Mouse (Mus musculus) common myeloid progenitor, adult 5-6 weeks (primary cell): ENCODE measurements around the gene Ptprd. TPM values are rescaled to one million over a fixed set of nuclear protein-coding genes. Genes with fewer than 3 reads are reported as not detected.
"Not testable (repeated sequence)": the region's sequence is repeated elsewhere in the genome, so short reads cannot be mapped to it uniquely, and the experiment has no call there.

ENCODE experiments used
- ATAC-seq: replicated peaks from 2 replicates; pipeline ENCODE4 v1.8.0; 2016; ENCODE audit warnings: low read depth, mild to moderate bottlenecking, moderate TSS enrichment, inconsistent platforms; ENCODE audit not compliant: poor library complexity, severe bottlenecking
- total RNA-seq: library from RNA; stranded (forward); fragments of 200-1000, 187-1606 nt; gene quantifications from 2 replicates; pipeline ENCODE4 v1.2.3, GENCODE M21; 2017

Ptprd gene
- total RNA-seq, 1 experiment from 2014 or later = not detected

DNA sequence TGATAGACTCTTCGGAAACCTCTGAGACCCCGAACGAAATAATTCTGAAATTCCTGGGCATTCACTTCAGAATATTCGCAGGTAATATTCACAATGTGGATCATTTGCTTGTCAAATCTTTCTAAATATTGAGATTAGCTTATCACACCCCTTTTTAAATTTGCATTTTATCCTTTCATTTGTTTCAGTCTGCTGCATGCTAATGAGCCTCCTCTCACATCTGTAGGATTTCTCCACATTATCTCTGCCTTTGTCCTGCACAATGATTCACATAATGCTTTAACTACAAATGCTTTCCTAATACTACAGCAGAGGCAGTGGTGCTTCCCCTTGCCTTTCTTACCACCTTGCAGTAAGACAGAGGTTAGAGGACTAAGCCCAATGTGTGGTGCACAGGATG is 229.7 kb downstream of the Ptprd start:
- ATAC-seq = no peak

DNA sequence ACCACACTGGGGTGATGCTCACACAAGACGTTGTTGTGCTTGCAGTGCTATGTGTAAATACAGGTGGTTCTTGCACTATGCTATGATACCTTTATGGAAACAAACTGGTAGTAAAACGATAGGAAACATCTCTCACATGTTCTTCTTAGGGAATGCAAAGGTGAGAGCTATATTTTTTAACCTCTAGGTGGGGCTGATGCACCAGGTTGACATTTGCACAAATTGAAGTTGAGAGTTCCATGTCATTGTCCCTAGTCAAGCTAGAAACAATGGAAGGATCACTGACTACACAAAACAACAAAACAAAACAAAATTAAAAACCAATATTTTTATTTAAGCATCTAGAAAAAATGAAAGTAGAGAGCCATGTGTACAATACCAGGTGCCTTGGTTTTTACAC is 250.1 kb downstream of the Ptprd start:
- ATAC-seq = no peak

DNA sequence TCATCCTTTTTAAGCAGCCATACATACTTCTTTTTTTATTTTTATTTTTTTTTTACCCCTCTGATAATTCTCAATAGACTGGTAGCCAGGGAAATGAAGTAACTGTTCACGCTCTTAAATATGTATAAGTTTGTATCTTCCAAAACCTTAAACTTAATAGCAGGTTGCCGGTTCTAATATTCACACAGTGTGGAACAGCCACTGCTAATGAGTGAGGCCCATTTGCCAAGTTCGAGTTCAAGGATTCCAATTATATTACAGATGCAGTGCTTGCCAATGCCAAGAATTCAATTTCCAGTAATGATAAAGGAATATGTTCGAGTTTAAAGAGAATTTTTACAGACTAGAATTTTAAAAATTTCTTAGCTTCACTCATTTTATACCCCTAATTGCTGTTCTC is 322.3 kb downstream of the Ptprd start:
- ATAC-seq = no peak

DNA sequence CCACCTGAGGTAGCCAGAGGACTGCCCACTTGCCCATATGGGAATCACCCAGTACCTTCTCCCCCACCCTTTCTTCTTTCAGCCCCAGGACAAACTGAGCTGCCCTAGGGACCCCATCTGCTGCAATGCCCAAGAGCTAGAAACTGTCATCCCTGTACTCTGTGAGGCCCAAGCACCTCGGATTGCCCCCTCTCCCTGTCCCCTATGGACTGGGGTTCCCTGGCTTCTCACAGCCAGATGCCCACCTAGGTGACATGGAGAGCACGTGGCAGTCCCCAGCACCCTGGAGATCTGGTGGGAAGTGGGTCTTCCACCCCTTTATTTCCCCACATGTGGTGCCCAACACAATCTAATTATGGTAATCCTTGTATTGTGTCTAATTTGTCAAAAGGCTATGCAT is 331.5 kb downstream of the Ptprd start:
- no peak for ATAC-seq

DNA sequence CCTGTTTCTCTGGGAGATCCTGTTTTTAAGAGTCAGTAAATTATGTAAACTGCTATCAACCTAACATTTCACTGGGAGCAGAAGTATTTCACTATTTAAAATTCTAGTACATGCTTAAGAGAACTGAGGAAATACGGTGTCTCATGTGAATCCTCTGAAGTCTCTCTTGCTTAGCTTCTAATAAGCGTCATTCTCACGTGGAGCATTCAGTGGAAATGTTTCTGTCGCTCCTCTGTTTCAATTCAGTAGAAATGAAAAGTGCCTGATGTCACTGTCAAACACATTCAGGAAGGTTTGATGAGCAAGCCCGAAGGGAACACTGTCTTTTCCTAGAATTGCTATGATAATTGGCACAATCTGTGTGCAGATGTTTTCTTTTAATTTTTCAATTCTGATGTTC is 350.5 kb downstream of the Ptprd start:
- ATAC-seq = no peak

DNA sequence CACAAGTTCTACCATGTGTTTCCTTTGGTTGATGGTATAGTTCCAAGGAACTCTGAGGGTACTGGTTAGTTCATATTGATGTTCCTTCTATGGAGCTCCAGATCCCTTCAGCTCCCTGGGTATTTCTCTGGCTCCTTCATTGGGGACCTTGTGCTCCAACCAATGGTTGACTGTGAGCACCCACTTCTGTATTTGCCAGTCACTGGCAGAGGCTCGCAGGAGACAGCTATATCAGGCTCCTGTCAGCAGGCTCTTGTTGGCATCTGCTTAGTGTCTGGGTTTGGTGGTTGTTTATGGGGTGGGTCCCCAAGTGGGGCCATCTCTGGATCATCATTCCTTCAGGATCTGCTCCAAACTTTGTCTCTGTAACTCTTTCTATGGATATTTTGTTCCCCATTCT is 414.4 kb downstream of the Ptprd start:
- ATAC-seq = not testable (repeated sequence)

DNA sequence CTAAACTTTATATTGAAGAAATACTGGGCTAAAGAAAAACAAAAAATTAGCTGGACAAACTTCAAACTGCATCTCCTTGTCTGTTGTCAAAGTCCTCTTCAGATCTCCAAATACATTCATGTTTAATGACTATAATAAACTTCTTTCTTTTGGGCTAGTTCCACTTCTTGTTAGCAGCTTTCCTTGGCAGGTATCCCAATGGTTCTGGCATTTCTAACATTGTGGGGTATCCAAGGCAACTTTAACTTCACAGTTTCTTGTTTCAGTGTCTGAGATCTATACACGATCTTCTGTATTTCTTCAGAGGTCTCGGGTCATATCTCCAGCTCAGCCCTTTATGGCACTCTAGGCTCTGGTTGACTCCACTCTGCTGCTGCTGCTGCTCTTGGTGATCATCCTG is 434.5 kb downstream of the Ptprd start:
- ATAC-seq = no peak

DNA sequence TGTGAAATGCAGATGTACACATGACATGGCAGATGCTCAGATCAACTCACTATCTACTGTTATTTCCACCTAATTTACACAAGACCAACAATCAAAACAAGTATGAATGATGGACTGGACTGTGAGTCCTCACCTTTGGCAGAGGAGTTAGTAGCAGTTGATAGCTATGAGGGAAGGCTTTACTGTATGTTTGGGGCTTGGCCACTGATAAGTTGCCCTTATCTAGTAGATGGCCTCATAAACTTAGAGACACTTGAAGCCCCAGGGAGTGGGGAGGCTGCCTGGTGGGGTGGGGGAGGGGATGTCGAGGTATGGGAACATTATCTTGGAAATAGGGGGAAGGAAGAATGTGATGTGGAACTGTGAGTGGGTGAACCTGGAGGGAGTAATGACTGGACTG is 448.0 kb downstream of the Ptprd start:
- no peak for ATAC-seq

DNA sequence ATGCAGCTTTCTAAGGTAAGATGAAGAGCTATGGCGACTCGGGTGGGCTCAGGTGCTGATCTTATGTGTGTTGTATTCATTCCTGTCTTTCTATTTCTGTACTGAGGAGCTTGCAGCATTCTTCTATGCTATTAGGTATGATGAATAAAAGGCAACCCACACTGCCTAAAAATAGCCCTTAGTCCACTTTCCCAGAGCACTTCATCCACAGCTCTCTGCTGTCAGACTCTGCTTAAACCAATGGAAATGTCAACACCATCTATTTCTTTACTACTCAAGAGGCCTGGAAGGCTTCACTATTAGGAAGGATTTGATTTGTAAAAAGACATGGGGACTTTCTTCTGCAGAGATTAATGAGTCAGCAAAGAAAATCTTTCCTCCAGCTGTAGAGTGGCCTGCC is 468.4 kb downstream of the Ptprd start:
- no peak for ATAC-seq

DNA sequence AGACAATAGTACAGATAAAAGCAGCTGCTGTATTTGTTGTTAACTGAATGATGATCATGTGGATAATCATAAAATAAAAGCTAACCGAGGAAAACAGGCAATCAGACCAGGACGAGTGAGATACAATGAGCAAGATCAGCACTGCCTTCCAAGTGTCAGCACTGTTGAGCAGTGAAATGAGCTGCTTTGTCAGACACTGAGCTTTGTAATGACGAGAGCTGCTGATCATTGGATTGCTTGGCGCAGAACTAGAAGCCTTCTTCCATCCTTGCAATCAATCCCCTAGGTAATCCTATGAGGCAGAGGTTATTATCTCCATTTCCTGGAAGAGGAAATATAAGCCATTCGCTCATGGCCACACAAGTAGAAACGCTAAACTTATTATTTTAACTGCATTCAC is 489.9 kb downstream of the Ptprd start:
- ATAC-seq = no peak

DNA sequence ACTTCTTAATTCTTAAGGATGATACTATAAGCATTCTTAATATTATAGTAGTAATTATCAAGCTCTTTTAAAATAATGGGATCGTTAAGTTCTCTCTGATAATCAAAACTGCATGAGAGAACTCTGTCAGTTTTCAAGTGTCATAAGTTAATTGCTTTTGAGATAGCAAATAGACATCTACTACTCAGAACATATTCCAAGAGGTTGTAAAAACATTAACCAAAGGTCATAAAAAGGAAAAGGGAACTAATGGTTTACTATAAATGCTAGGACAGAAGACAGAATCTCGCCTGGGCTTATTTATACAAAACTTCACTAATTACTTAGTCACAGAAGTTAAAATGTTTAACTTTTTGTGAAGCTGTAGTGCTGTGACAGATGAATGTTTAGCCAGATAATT is 494.0 kb downstream of the Ptprd start:
- ATAC-seq = no peak

DNA sequence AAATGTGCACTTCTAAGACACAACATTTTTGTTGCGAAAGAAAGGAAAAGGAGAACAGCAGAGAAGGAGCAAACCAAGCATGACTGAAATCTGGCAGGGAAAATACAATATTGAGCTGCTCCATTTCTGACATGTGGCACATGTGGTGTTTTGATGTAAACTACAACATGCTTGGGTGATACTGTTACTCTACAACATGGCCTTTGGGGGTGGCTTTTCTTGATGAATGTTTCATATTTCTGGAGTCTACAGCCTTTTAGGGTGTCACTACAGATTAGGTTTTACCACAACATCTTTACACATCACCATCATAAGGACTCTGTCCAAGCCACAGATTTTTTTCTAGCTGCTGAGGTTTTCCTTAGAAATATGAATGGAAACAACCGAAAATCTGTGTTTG is 501.5 kb downstream of the Ptprd start:
- ATAC-seq = no peak

DNA sequence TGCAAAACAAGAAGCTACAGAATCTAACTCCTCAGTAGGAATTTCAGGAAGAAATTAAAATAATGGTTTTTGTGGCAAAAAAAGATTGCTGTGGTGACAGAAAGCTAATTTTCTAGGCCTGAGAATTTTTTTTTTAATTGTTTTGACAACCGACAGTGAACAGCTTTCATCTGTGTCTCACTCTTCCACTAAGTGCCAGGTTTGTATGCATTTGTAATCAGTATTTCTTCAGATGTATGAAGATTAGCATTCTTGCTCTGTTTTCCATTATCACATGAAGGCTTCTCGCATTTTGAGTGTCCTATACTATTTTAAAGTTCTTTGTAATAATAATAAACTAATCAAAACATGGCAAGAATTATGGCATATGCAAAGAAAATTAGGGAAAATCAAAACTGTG is 513.5 kb downstream of the Ptprd start:
- ATAC-seq = no peak

DNA sequence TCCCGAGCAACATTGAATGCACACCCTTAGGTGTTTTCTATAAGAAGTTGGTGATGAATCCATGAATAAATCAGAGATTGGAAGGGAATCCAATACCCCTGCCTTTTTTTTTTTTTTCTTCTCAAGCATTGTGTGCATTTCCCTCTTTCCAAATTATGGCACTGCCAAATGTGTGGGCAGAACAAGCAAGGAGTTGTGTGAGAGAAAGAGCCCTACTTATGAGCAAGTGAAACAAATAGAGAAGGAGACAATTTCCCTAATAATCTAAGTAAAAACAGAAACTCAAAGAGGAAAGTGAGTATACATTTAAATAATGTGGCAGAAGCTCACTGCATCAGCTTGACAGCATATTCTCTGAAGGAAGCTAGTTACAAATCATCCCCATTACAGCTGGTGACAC is 536.0 kb downstream of the Ptprd start:
- no peak for ATAC-seq

DNA sequence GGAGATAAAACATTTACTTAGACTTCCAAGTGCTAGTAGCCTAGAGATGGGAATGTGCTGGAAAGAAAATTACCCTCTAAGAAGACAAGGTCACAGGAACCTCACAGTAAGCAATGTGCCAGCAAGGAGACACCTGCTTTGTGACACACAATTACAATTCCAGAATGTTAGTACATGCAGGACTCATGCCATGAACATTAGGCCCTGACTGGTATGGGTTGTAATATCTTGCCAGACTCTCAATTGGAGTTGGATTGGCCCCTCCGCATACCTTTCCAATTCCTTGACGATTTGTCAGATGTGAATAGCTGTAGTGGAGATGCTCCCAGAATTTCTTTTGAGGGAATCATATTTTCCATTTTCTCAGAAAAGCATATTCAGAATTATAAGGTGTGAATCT is 547.0 kb downstream of the Ptprd start:
- no peak for ATAC-seq

DNA sequence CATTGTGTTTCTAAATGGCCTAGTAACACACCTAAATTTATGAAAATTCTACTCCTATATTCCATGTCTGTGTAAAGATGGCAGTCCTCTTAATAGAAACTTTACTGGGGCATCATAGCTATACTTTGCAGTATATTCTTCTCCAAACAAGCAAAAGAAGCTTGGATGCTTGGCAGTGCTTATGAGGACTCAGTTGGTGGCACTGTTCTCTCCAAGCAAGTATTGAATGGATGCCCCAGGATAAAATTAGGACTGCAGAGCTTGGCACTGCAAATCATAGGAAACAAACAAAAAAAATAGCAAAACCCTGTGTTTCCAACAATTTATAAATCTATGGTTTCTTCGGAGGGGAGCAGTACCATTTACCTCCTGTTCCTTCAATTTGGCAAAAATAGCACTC is 549.5 kb downstream of the Ptprd start:
- no peak for ATAC-seq

DNA sequence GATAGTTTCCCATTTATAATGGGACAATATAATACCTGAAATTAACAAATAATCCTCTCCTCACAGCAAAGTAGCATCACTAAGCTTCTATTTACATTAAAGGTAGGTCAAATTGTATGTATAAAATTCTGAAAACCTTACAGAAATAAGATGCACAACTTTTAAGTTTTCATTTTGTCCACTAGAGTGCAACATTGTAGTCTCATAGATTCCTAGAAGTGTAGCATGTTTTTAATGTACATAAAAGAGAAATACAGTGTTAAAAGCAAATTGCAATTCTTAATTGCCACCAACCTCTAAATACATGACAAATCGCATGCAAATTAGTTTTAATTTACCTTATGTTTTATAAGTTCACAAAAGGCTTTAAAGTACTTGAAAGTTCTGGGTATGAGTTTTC is 556.1 kb downstream of the Ptprd start:
- no peak for ATAC-seq

DNA sequence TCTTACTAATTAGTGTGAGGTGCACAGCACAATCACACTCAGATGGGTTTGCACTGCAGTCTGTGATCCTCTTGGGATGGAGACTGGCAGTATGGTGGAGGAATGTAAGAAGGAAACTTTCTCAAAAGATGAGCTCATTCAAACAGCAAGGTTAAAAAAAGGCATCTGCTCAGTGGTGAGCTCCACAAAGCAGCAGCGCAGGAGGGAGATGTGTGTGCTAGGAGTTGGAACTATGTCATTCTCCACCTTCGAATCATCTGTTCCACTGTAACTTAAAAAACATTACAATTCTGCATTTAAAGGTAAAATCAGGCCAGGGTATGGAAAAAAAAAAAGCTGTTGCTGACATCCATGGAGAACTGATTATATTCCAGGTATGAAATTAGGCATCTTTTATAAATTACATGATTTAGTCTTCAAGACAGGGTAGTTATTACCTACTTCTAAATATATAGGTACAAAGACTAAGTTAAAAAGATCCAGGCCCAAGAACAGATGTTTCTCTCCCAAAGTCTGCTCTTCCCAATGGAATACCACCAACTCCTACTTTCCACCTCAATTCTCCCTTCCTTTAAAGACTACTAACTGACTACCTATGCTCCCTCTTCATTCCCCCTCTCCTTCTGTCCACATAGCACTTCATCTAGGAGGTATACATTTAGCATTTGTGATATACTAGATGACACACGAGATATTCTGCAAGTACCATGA is 562.0 kb downstream of the Ptprd start:
- no peak for ATAC-seq

DNA sequence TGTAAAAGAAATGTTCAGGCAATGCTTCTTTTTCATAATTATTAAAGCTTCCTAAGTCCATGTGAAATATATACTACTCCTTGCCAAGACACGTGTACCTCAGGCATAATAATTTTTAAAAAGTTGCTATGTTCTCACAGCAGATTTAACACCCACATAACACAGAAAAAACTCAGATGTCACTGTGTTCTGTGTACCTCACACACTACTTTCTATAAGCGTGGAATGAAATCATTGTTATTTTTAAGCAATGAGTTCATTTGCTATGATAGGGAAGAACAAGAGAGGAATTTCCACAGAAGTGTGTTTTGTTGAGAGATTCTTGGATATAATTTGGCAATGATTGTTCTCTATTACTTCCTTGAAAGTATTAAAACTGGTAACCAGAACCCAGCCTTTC is 562.9 kb downstream of the Ptprd start:
- no peak for ATAC-seq

DNA sequence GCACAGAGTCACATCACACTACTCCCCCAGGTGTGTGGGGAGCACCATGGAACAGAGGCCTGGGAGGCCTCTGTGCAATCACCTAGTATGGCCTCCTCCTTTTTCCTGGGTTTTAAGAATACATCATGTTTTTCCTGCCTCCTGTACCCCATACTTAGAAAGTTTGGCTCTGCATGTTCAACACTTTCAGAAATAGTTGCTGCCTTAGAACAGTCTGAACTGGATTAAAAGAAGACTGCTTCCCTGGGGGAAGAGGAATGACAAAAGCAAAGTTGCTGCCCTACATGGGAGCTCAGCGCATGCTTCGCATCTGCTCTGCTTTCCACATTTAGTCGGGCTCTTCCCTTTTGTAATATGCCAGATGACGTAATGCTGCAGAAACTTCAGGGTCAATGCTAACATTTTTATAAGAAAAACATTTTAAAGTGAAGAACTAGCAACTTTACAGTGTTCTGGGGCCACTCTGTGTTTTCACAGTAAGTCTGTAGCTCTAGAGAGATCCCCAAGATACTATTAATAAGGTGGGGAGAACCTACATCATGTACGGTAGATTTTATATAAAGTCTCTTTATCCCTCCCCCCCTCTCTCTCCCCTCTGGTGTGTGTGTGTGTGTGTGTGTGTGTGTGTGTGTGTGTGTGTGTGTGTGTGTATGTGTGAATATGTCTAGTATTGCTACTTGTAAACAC is 564.2 kb downstream of the Ptprd start:
- no peak for ATAC-seq

DNA sequence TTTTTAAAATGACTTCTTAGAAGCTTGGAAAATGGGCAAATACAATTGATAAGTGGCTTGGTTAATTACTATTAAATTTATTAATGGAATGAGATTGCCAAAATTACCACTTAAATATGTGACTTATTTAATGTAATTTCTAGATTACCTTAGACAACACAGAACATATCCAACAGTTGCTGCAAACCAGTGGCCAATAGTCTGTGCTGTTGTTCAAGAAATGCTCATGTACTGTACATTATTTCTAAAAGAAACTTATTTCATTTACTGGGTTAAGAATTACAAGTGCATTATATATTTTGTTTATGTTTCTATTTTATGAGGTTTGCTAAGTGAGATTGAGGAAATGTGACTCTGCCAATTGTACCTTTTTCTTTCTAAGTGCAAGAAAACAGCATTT is 567.3 kb downstream of the Ptprd start:
- ATAC-seq = no peak

DNA sequence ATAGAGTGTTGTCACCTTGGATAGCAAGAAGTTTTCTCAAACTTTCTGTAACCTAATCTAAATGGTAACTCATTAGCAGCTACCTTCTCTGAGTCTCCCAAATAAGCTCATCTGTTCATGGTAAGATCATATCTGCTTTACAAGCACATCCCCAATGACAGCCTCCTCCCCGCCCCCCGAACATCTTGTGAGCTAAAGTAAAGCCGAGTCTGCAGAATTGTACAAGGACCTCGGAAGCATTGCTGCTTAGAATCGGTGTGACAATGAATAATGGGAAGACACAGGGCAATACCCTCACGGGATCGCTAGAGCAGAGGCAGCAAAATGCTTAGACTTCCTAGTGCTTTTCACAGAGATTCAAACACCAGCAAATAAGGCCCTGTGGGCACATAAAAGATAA is 571.7 kb downstream of the Ptprd start:
- ATAC-seq = no peak
